Mouse (Mus musculus): ENCODE data around the gene Cog6.

GRCm38 (mm10) chr3:53043206-53043780 lies 26.3 kb upstream of the Cog6 start:
- TF ChIP-seq POLR2A (IDR thresholded peaks at IDR 0.05; ENCODE audit: low read depth, low read length): no peak
- TF ChIP-seq CTCF (conservative IDR thresholded peaks at IDR 0.05 in 1 of 2, IDR thresholded peaks at IDR 0.05 in 1 of 2; ENCODE audit: low read depth in 2 of 2, low read length in 2 of 2): no peak
- no peak for TF ChIP-seq USF2 (conservative IDR thresholded peaks at IDR 0.05; ENCODE audit: low read depth, low read length)
- no peak for TF ChIP-seq ZNF384 (IDR thresholded peaks at IDR 0.05; ENCODE audit: low read depth, low read length)
- TF ChIP-seq MXI1 (IDR thresholded peaks at IDR 0.05; ENCODE audit: low read depth, low read length): no peak
- TF ChIP-seq CHD2 (IDR thresholded peaks at IDR 0.05; ENCODE audit: low read length): no peak
- no peak for TF ChIP-seq MAFK (IDR thresholded peaks at IDR 0.05; ENCODE audit: insufficient replicate concordance, low read length)
- no peak for TF ChIP-seq CHD1 (IDR thresholded peaks at IDR 0.05; ENCODE audit: low read depth, low read length)
- TF ChIP-seq JUN (IDR thresholded peaks at IDR 0.05; ENCODE audit: insufficient read depth, low read depth, low read length): no peak

Data from CH12.LX (cell line).